Mouse (Mus musculus): Measurements from ENCODE around the gene Txn2. TPM values are rescaled to one million over a fixed set of nuclear protein-coding genes. Genes with fewer than 3 reads are reported as not detected.

Txn2 gene
- total RNA-seq (2017) = 22.2 and 25.7 TPM in 2 replicates

- peak; percentile 83 for ATAC-seq (ENCODE audit: extremely low read depth, insufficient number of reproducible peaks, low FRiP score, poor library complexity, severe bottlenecking)
Measured at GRCm38 (mm10) chr15:77928673-77929331, at the start of gene Txn2. Gene Txn2 (minus strand): TSS chr15:77929006.

GRCm38 (mm10) chr15:77977663-77978062 lies 48.9 kb upstream of the Txn2 start:
- ATAC-seq (ENCODE audit: extremely low read depth, insufficient number of reproducible peaks, low FRiP score, poor library complexity, severe bottlenecking) = no peak

- ATAC-seq (ENCODE audit: extremely low read depth, insufficient number of reproducible peaks, low FRiP score, poor library complexity, severe bottlenecking) = no peak
Measured at GRCm38 (mm10) chr15:77974165-77974841, 45.5 kb upstream of the Txn2 start.

GRCm38 (mm10) chr15:77970470-77971292 lies 41.9 kb upstream of the Txn2 start, which contains the start of gene Eif3d:
Gene Eif3d (minus strand): TSS chr15:77970813.
- ATAC-seq (ENCODE audit: extremely low read depth, insufficient number of reproducible peaks, low FRiP score, poor library complexity, severe bottlenecking) = peak; percentile 84

- no peak for ATAC-seq (ENCODE audit: extremely low read depth, insufficient number of reproducible peaks, low FRiP score, poor library complexity, severe bottlenecking)
Measured at GRCm38 (mm10) chr15:77969940-77970469, 41.2 kb upstream of the Txn2 start.

- no peak for ATAC-seq (ENCODE audit: extremely low read depth, insufficient number of reproducible peaks, low FRiP score, poor library complexity, severe bottlenecking)
Measured at GRCm38 (mm10) chr15:77965117-77965528, 36.3 kb upstream of the Txn2 start.

- ATAC-seq (ENCODE audit: extremely low read depth, insufficient number of reproducible peaks, low FRiP score, poor library complexity, severe bottlenecking) = no peak
Measured at GRCm38 (mm10) chr15:77962447-77962846, 33.6 kb upstream of the Txn2 start.

GRCm38 (mm10) chr15:77960693-77961092 lies 31.9 kb upstream of the Txn2 start:
- no peak for ATAC-seq (ENCODE audit: extremely low read depth, insufficient number of reproducible peaks, low FRiP score, poor library complexity, severe bottlenecking)

- ATAC-seq (ENCODE audit: extremely low read depth, insufficient number of reproducible peaks, low FRiP score, poor library complexity, severe bottlenecking) = no peak
Measured at GRCm38 (mm10) chr15:77958071-77958470, 29.3 kb upstream of the Txn2 start.

- ATAC-seq (ENCODE audit: extremely low read depth, insufficient number of reproducible peaks, low FRiP score, poor library complexity, severe bottlenecking) = no peak
Measured at GRCm38 (mm10) chr15:77957625-77958024, 28.8 kb upstream of the Txn2 start.

- peak; percentile 81 for ATAC-seq (ENCODE audit: extremely low read depth, insufficient number of reproducible peaks, low FRiP score, poor library complexity, severe bottlenecking)
Measured at GRCm38 (mm10) chr15:77956404-77956901, 27.6 kb upstream of the Txn2 start, which contains the start of gene Foxred2. Gene Foxred2 (minus strand): TSS chr15:77956722.

- no peak for ATAC-seq (ENCODE audit: extremely low read depth, insufficient number of reproducible peaks, low FRiP score, poor library complexity, severe bottlenecking)
Measured at GRCm38 (mm10) chr15:77955440-77956403, 26.9 kb upstream of the Txn2 start.

GRCm38 (mm10) chr15:77954362-77954761 lies 25.6 kb upstream of the Txn2 start:
- ATAC-seq (ENCODE audit: extremely low read depth, insufficient number of reproducible peaks, low FRiP score, poor library complexity, severe bottlenecking) = no peak

- ATAC-seq (ENCODE audit: extremely low read depth, insufficient number of reproducible peaks, low FRiP score, poor library complexity, severe bottlenecking) = no peak
Measured at GRCm38 (mm10) chr15:77952921-77953320, 24.1 kb upstream of the Txn2 start.

- no peak for ATAC-seq (ENCODE audit: extremely low read depth, insufficient number of reproducible peaks, low FRiP score, poor library complexity, severe bottlenecking)
Measured at GRCm38 (mm10) chr15:77949061-77949460, 20.3 kb upstream of the Txn2 start.

GRCm38 (mm10) chr15:77945711-77946110 lies 16.9 kb upstream of the Txn2 start:
- peak; percentile 89 for ATAC-seq (ENCODE audit: extremely low read depth, insufficient number of reproducible peaks, low FRiP score, poor library complexity, severe bottlenecking)

- ATAC-seq (ENCODE audit: extremely low read depth, insufficient number of reproducible peaks, low FRiP score, poor library complexity, severe bottlenecking) = no peak
Measured at GRCm38 (mm10) chr15:77941563-77941962, 12.8 kb upstream of the Txn2 start.

GRCm38 (mm10) chr15:77938516-77938915 lies 9.7 kb upstream of the Txn2 start:
- no peak for ATAC-seq (ENCODE audit: extremely low read depth, insufficient number of reproducible peaks, low FRiP score, poor library complexity, severe bottlenecking)

Data from neutrophil, adult 5-6 weeks (primary cell).